Mouse (Mus musculus) liver, postnatal 0 days (tissue): ENCODE results near the gene Slc35f2.

ENCODE experiments used
- CTCF ChIP-seq: sonication (generic); IDR thresholded peaks from 2 replicates; pipeline ENCODE4 v1.5.1; 2016; ENCODE audit warnings: antibody characterized with exemption, low read depth
- EP300 ChIP-seq: IDR thresholded peaks from 2 replicates; pipeline ENCODE4 v1.6.1; 2016; ENCODE audit warnings: antibody characterized with exemption, low read depth, mild to moderate bottlenecking

- TF ChIP-seq CTCF (no peak), EP300 (no peak)
Measured at GRCm38 (mm10) chr9:53793830-53794330, 22.5 kb downstream of the Slc35f2 start.
